Mouse (Mus musculus) embryonic facial prominence, embryonic 14.5 days (tissue): ENCODE data around the gene Tstd1. TPM values are rescaled to one million over a fixed set of nuclear protein-coding genes. Genes with fewer than 3 reads are reported as not detected.

Experiments used
- ATAC-seq: fragments of 200-750 bp; cut with Nextera tagmentation; 2 replicates; pipeline ENCODE4 v1.8.0; 2017; ENCODE audit warnings: low read depth, moderate number of reproducible peaks, moderate TSS enrichment
- DNase-seq: peaks from one replicate; pipeline ENCODE4 v3.0.0-alpha.2; 2015; ENCODE audit warnings: low spot score
- H3K27ac ChIP-seq: fragments of 300-500 bp; sonication (generic); replicated peaks from 2 replicates; pipeline ENCODE4 v1.5.1; 2014; ENCODE audit warnings: low read depth, mild to moderate bottlenecking, low read length, moderate library complexity
- H3K27me3 ChIP-seq: fragments of 300-500 bp; sonication (generic); replicated peaks from 2 replicates; pipeline ENCODE4 v1.6.1; 2014; ENCODE audit warnings: low read length; ENCODE audit not compliant: control insufficient read depth, insufficient read depth
- H3K36me3 ChIP-seq: fragments of 300-500 bp; sonication (generic); 2 replicates; pipeline ENCODE4 v1.6.1; 2014; ENCODE audit warnings: low read length, mixed read lengths; ENCODE audit not compliant: control insufficient read depth, insufficient read depth
- H3K4me1 ChIP-seq: fragments of 300-500 bp; sonication (generic); 2 replicates; pipeline ENCODE4 v1.6.1; 2014; ENCODE audit warnings: antibody characterized with exemption, low read length; ENCODE audit not compliant: control insufficient read depth, insufficient read depth
- H3K4me2 ChIP-seq: fragments of 300-500 bp; sonication (generic); 2 replicates; pipeline ENCODE4 v1.6.1; 2014; ENCODE audit warnings: low read depth, mild to moderate bottlenecking, low read length, moderate library complexity, mixed read lengths
- H3K4me3 ChIP-seq: fragments of 300-500 bp; sonication (generic); 2 replicates; pipeline ENCODE4 v1.5.1; 2014; ENCODE audit warnings: low read depth, mild to moderate bottlenecking, low read length
- H3K9ac ChIP-seq: fragments of 300-500 bp; sonication (generic); 2 replicates; pipeline ENCODE4 v1.6.1; 2014; ENCODE audit warnings: low read depth, mild to moderate bottlenecking, low read length, moderate library complexity, mixed read lengths
- H3K9me3 ChIP-seq: fragments of 300-500 bp; sonication (generic); 2 replicates; pipeline ENCODE4 v1.6.1; 2016; ENCODE audit warnings: low read length; ENCODE audit not compliant: control insufficient read depth
- WGBS: fragments of 180-500 bp; shearing (Covaris S2); extraction: QIAGEN DNeasy Blood & Tissue Kit; methylation state at CpG from one replicate; pipeline ENCODE4 v1.1.7; 2014; 5-methylcytosine and 5-hydroxymethylcytosine counted together
- polyA plus RNA-seq: library from polyadenylated mRNA; unstranded; fragments of >200 nt; fragmentation: Nextera tagmentation; extraction: Ambion mirVana; gene quantifications from 2 replicates; pipeline ENCODE4 v1.2.1, GENCODE M21; 2014

The Tstd1 gene
- polyA plus RNA-seq, 1 experiment from 2014 or later: 2.0 TPM

DNA sequence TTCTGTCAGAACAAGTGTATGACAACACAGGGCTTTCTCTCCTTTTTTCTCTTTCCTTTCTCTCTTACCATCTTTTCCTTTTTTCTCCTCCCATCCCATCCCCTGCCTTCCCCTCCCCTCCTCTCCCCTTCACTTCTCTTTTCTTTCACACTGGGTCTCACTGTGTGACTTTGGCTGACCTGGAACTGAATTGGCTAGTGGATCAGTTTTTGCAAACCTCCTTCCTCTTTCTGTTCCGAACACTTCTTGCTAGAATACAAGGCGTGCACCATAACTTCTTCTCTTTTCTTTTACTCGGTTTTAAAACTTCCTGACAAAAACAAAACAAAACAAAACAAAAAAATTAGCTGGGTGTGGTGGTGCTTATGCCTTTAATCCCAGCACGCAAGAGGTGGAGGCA, 47.9 kb downstream of the Tstd1 start:
- H3K4me2 ChIP-seq: no peak overlapping the region
- 0 out of 2 replicates have a peak, but pooled peaks cover 14% of the 10 kb centered on the region for H3K36me3 ChIP-seq
- no peaks in the 10 kb centered on the region for H3K27me3 ChIP-seq
- H3K4me1 ChIP-seq: no peaks in the 10 kb centered on the region
- WGBS: 84% methylated on average over 4 of the region's 4 CpGs
- DNase-seq: no peak
- ATAC-seq: no peak
- no peak overlapping the region for H3K27ac ChIP-seq
- H3K4me3 ChIP-seq: no peak overlapping the region
- H3K9ac ChIP-seq: no peak overlapping the region
- no peaks in the 10 kb centered on the region for H3K9me3 ChIP-seq

DNA sequence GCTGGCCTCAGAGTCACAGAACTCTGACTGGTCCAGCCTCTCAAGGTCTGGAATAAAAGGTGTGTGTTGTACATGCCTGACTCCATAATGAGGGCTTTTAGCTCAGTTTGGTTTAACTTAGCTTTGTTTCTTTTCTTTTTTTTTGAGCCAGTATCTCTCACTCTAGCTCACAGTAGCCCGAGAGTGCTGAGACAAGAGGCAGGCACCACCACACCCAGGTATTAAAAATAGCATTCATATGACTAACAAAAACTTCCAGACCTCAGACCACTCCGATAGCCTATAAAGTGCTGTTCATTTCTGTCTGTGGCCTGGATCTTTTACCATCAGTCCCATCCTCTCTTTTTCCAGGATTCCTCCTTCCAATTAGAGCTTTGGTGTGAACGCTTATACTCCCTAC, 51.0 kb downstream of the Tstd1 start:
- H3K9ac ChIP-seq: no peak overlapping the region
- H3K27ac ChIP-seq: no peak overlapping the region
- no peak overlapping the region for H3K4me2 ChIP-seq
- ATAC-seq (no peak), DNase-seq (no peak)
- H3K36me3 ChIP-seq: no peaks in the 10 kb centered on the region
- no peaks in the 10 kb centered on the region for H3K4me1 ChIP-seq
- no peaks in the 10 kb centered on the region for H3K27me3 ChIP-seq
- no peak overlapping the region for H3K4me3 ChIP-seq
- 82% methylated on average over 3 of the region's 3 CpGs for WGBS
- no peaks in the 10 kb centered on the region for H3K9me3 ChIP-seq

Other genes with a start within 250 kb of the Tstd1 start
- gene Pcp4l1, start 222.6 kb upstream of the Tstd1 start, polyA plus RNA-seq: 11.3 and 14.7 TPM in 2 replicates
- gene Nr1i3, start 204.9 kb upstream of the Tstd1 start, polyA plus RNA-seq: 0.15 and 0.17 TPM in 2 replicates
- gene Tomm40l, start 196.4 kb upstream of the Tstd1 start, polyA plus RNA-seq: 25.4 and 28.7 TPM in 2 replicates
- gene Apoa2, start 193.8 kb upstream of the Tstd1 start, polyA plus RNA-seq: 1.9 TPM in 2 replicates
- gene Fcer1g, start 184.5 kb upstream of the Tstd1 start, polyA plus RNA-seq: 92.7 and 100 TPM in 2 replicates
- 11.7 and 13.1 TPM in 2 replicates for gene Adamts4, start 168.5 kb upstream of the Tstd1 start, polyA plus RNA-seq
- 233 and 246 TPM in 2 replicates for gene Ndufs2, start 167.5 kb upstream of the Tstd1 start, polyA plus RNA-seq
- 60.2 and 64.0 TPM in 2 replicates for gene B4galt3, start 148.5 kb upstream of the Tstd1 start, polyA plus RNA-seq
- gene Ppox, start 137.7 kb upstream of the Tstd1 start, polyA plus RNA-seq: 44.3 and 53.0 TPM in 2 replicates
- gene Usp21, start 130.9 kb upstream of the Tstd1 start, polyA plus RNA-seq: 64.2 and 74.3 TPM in 2 replicates
- gene Ufc1, start 123.8 kb upstream of the Tstd1 start, polyA plus RNA-seq: 110 and 117 TPM in 2 replicates
- 46.0 and 52.1 TPM in 2 replicates for gene Dedd, start 89.7 kb upstream of the Tstd1 start, polyA plus RNA-seq
- 28.8 and 29.7 TPM in 2 replicates for gene Nit1, start 73.2 kb upstream of the Tstd1 start, polyA plus RNA-seq
- 49.1 and 49.5 TPM in 2 replicates for gene Pfdn2, start 73.2 kb upstream of the Tstd1 start, polyA plus RNA-seq
- 2.2 and 3.0 TPM in 2 replicates for gene Klhdc9, start 58.1 kb upstream of the Tstd1 start, polyA plus RNA-seq
- 7.7 and 10.7 TPM in 2 replicates for gene Nectin4, start 48.8 kb upstream of the Tstd1 start, polyA plus RNA-seq
- gene Arhgap30, start 29.9 kb upstream of the Tstd1 start, polyA plus RNA-seq: 1.9 and 2.0 TPM in 2 replicates
- 68.9 and 84.9 TPM in 2 replicates for gene Usf1, start 7.6 kb upstream of the Tstd1 start, polyA plus RNA-seq
- gene F11r, start 18.7 kb downstream of the Tstd1 start, polyA plus RNA-seq: 27.0 and 29.5 TPM in 2 replicates
- 13.8 TPM in 2 replicates for gene Alyref2, start 84.6 kb downstream of the Tstd1 start, polyA plus RNA-seq
- gene Itln1, start 116.4 kb downstream of the Tstd1 start, polyA plus RNA-seq: not detected in 2 replicates
- 0.35 TPM in 1 of 2 replicates, not detected in the other for gene Cd244a, start 140.3 kb downstream of the Tstd1 start, polyA plus RNA-seq
- 0.31 TPM in 1 of 2 replicates, not detected in the other for gene Ly9, start 188.5 kb downstream of the Tstd1 start, polyA plus RNA-seq
- 0.05 and 0.21 TPM in 2 replicates for gene Slamf7, start 234.2 kb downstream of the Tstd1 start, polyA plus RNA-seq